In the genomic region with DNA sequence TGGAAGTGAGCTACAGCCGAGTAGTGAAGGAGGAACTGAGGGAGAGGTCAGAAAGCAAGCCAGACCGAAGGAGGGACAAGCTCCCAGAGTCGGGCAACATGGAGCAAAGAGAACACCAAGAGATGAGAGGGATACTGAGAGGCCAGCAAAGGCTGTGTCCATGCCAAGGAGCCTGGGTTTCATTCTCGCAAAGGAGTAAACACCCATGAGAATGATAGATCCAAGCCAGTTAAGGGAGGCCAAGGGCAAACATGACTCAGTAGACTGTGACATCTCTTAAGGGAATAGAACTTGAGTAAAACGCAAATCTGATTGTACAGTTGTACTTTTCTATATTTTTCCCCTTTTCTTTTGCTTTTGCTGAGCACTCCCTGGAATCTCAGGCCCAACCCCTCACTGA, we compare ENCODE assay signal across 20 mouse cellular contexts.
"Had no signal": no experiment of that assay in that cellular context is flagged by ENCODE, and none has a peak within 500 bp of the region (broad histone marks: within the 10 kb centered on the region; RNA-seq: fewer than 3 reads in every experiment).

No protein-coding gene starts in this region.

- H3K36me3 ChIP-seq: limb, embryonic 10.5 days; limb, embryonic 13.5 days; liver, embryonic 13.5 days; midbrain, embryonic 12.5 days; midbrain, embryonic 15.5 days; neural tube, embryonic 12.5 days; neural tube, embryonic 15.5 days; stomach, embryonic 15.5 days had no signal

- ATAC-seq: lung, postnatal 0 days; midbrain, embryonic 15.5 days had no signal

- H3K4me1 ChIP-seq: liver, embryonic 13.5 days; midbrain, embryonic 12.5 days; neural tube, embryonic 12.5 days had no signal

- H3K4me2 ChIP-seq: limb, embryonic 13.5 days; liver, embryonic 13.5 days; lung, embryonic 14.5 days; midbrain, embryonic 12.5 days; midbrain, embryonic 15.5 days; neural tube, embryonic 12.5 days; neural tube, embryonic 15.5 days; stomach, embryonic 15.5 days had no signal

- H3K9ac ChIP-seq: limb, embryonic 13.5 days; liver, embryonic 13.5 days; lung, embryonic 14.5 days; midbrain, embryonic 12.5 days; midbrain, embryonic 15.5 days; neural tube, embryonic 12.5 days; neural tube, embryonic 15.5 days; stomach, embryonic 15.5 days had no signal

- H3K27ac ChIP-seq: kidney, postnatal 0 days; layer of hippocampus, adult 2 months; limb, embryonic 10.5 days; limb, embryonic 13.5 days; liver, embryonic 13.5 days; macrophage; midbrain, embryonic 12.5 days; midbrain, embryonic 15.5 days; neural tube, embryonic 12.5 days; neural tube, embryonic 15.5 days; stomach, embryonic 15.5 days had no signal

- H3K4me3 ChIP-seq: layer of hippocampus, adult 2 months; limb, embryonic 10.5 days; limb, embryonic 13.5 days; liver, embryonic 13.5 days; midbrain, embryonic 12.5 days; midbrain, embryonic 15.5 days; neural tube, embryonic 12.5 days; neural tube, embryonic 15.5 days; stomach, embryonic 15.5 days had no signal

- DNase-seq: kidney, postnatal 25 days; layer of hippocampus, adult 9-11 months; liver, embryonic 13.5 days; lung, embryonic 14.5 days; right cerebral cortex, adult 18-20 months; right cerebral cortex, postnatal 14 days; right cerebral cortex, postnatal 4 days; spleen, adult 18-20 months; thymus, postnatal 25 days had no signal

- H3K9me3 ChIP-seq: limb, embryonic 10.5 days; limb, embryonic 13.5 days; liver, embryonic 13.5 days; midbrain, embryonic 12.5 days; midbrain, embryonic 15.5 days; neural tube, embryonic 12.5 days; neural tube, embryonic 15.5 days; stomach, embryonic 15.5 days had no signal

- H3K27me3 ChIP-seq: limb, embryonic 13.5 days; liver, embryonic 13.5 days; midbrain, embryonic 12.5 days; midbrain, embryonic 15.5 days; neural tube, embryonic 12.5 days; neural tube, embryonic 15.5 days; stomach, embryonic 15.5 days had no signal
